Mouse (Mus musculus) forebrain, embryonic 13.5 days (tissue): Measurements from ENCODE around the gene Krtap14. TPM values are rescaled to one million over a fixed set of nuclear protein-coding genes. Genes with fewer than 3 reads are reported as not detected.
A peak's percentile ranks its signal among the peaks of the same experiment; 100 is the strongest.

Source experiments
- ATAC-seq: fragments of 200-750 bp; cut with Nextera tagmentation; 2 replicates; pipeline ENCODE4 v1.8.0; 2017
- H3K27ac ChIP-seq: fragments of 300-500 bp; sonication (generic); 2 replicates; pipeline ENCODE4 v1.5.1; 2015; ENCODE audit warnings: inconsistent platforms, mild to moderate bottlenecking, moderate library complexity
- H3K27me3 ChIP-seq: fragments of 300-500 bp; sonication (generic); 2 replicates; pipeline ENCODE4 v1.6.1; 2015; ENCODE audit warnings: mild to moderate bottlenecking, inconsistent platforms
- H3K36me3 ChIP-seq: fragments of 300-500 bp; sonication (generic); 2 replicates; pipeline ENCODE4 v1.6.1; 2015; ENCODE audit warnings: mild to moderate bottlenecking, inconsistent platforms; ENCODE audit not compliant: poor library complexity, severe bottlenecking
- H3K4me1 ChIP-seq: fragments of 300-500 bp; sonication (generic); 2 replicates; pipeline ENCODE4 v1.6.1; 2015; ENCODE audit warnings: inconsistent platforms
- H3K4me2 ChIP-seq: fragments of 300-500 bp; sonication (generic); 2 replicates; pipeline ENCODE4 v1.6.1; 2015; ENCODE audit warnings: inconsistent platforms, mild to moderate bottlenecking, moderate library complexity
- H3K4me3 ChIP-seq: fragments of 300-500 bp; sonication (generic); 2 replicates; pipeline ENCODE4 v1.5.1; 2015; ENCODE audit warnings: mild to moderate bottlenecking, inconsistent platforms
- H3K9ac ChIP-seq: fragments of 300-500 bp; sonication (generic); 2 replicates; pipeline ENCODE4 v1.6.1; 2015; ENCODE audit warnings: mild to moderate bottlenecking, inconsistent platforms
- H3K9me3 ChIP-seq: fragments of 300-500 bp; sonication (generic); replicated peaks from 2 replicates; pipeline ENCODE4 v1.6.1; 2016; ENCODE audit warnings: inconsistent platforms
- WGBS: fragments of 180-500 bp; shearing (Covaris S2); methylation state at CpG from one replicate; pipeline ENCODE4 v1.1.7; 2015; 5-methylcytosine and 5-hydroxymethylcytosine counted together
- polyA plus RNA-seq: library from polyadenylated mRNA; unstranded; fragments of >200 nt; fragmentation: Nextera tagmentation; extraction: Ambion mirVana; gene quantifications from 2 replicates; pipeline ENCODE4 v1.2.1, GENCODE M21; 2015

Gene Krtap14
- polyA plus RNA-seq: not detected in 2 replicates

GRCm38 (mm10) chr16:88826095-88826652 is at the start of gene Krtap14:
Krtap14 (minus strand) TSS chr16:88826145.
- Histone ChIP-seq H3K9ac (no peak within 1 kb of the TSS), H3K27ac (no peak within 1 kb of the TSS), H3K4me1 (no peaks in the 10 kb centered on the region), H3K4me2 (no peak within 1 kb of the TSS), H3K27me3 (no peaks in the 10 kb centered on the region), H3K4me3 (no peak within 1 kb of the TSS), H3K36me3 (no peaks in the 10 kb centered on the region), H3K9me3 (no peaks in the 10 kb centered on the region)
- 75% methylated on average over 9 of the region's 9 CpGs for WGBS
- ATAC-seq: peak; percentile 51

GRCm38 (mm10) chr16:88874169-88874568 is 48.2 kb upstream of the Krtap14 start, which contains the start of gene Krtap19-2:
Krtap19-2 (minus strand) TSS chr16:88874269.
- no peak within 1 kb of the TSS for H3K4me3 ChIP-seq
- no peak within 1 kb of the TSS for H3K4me2 ChIP-seq
- H3K36me3 ChIP-seq: no peaks in the 10 kb centered on the region
- H3K9me3 ChIP-seq: no peaks in the 10 kb centered on the region
- ATAC-seq: no peak
- no peaks in the 10 kb centered on the region for H3K4me1 ChIP-seq
- no peaks in the 10 kb centered on the region for H3K27me3 ChIP-seq
- H3K27ac ChIP-seq: no peak within 1 kb of the TSS
- 97% methylated on average over 3 of the region's 3 CpGs for WGBS
- H3K9ac ChIP-seq: no peak within 1 kb of the TSS

GRCm38 (mm10) chr16:88869311-88869710 is 43.4 kb upstream of the Krtap14 start, which contains the start of gene Krtap19-1:
Krtap19-1 (minus strand) TSS chr16:88869411.
- H3K36me3 ChIP-seq: no peaks in the 10 kb centered on the region
- H3K4me1 ChIP-seq: no peaks in the 10 kb centered on the region
- no peak within 1 kb of the TSS for H3K4me3 ChIP-seq
- H3K4me2 ChIP-seq: no peak within 1 kb of the TSS
- 88% methylated on average over 6 of the region's 6 CpGs for WGBS
- H3K9me3 ChIP-seq: no peaks in the 10 kb centered on the region
- no peak for ATAC-seq
- no peak within 1 kb of the TSS for H3K27ac ChIP-seq
- no peak within 1 kb of the TSS for H3K9ac ChIP-seq
- H3K27me3 ChIP-seq: no peaks in the 10 kb centered on the region

- Histone ChIP-seq H3K27me3 (no peaks in the 10 kb centered on the region), H3K4me1 (no peaks in the 10 kb centered on the region), H3K36me3 (no peaks in the 10 kb centered on the region), H3K9ac (no peak overlapping the region), H3K27ac (no peak overlapping the region), H3K4me2 (no peak overlapping the region), H3K9me3 (no peaks in the 10 kb centered on the region), H3K4me3 (no peak overlapping the region)
- ATAC-seq: no peak
- WGBS: 84% methylated on average over 4 of the region's 4 CpGs
Observed at GRCm38 (mm10) chr16:88864887-88865407, 39.0 kb upstream of the Krtap14 start.

GRCm38 (mm10) chr16:88851450-88851849 is 25.5 kb upstream of the Krtap14 start:
- no peak overlapping the region for H3K4me3 ChIP-seq
- no peak overlapping the region for H3K9ac ChIP-seq
- 11% methylated on average over 5 of the region's 5 CpGs for WGBS
- no peaks in the 10 kb centered on the region for H3K36me3 ChIP-seq
- 0 out of 2 replicates have a peak, but pooled peaks have one; percentile 45 for ATAC-seq
- H3K27ac ChIP-seq: no peak overlapping the region
- no peaks in the 10 kb centered on the region for H3K9me3 ChIP-seq
- no peaks in the 10 kb centered on the region for H3K27me3 ChIP-seq
- no peaks in the 10 kb centered on the region for H3K4me1 ChIP-seq
- H3K4me2 ChIP-seq: no peak overlapping the region

- 88% methylated on average over 4 of the region's 4 CpGs for WGBS
- Histone ChIP-seq H3K4me3 (no peak overlapping the region), H3K27me3 (no peaks in the 10 kb centered on the region), H3K27ac (no peak overlapping the region), H3K4me2 (no peak overlapping the region), H3K9me3 (no peaks in the 10 kb centered on the region), H3K9ac (no peak overlapping the region), H3K4me1 (no peaks in the 10 kb centered on the region), H3K36me3 (no peaks in the 10 kb centered on the region)
- no peak for ATAC-seq
Observed at GRCm38 (mm10) chr16:88848558-88848957, 22.6 kb upstream of the Krtap14 start.

- WGBS: 98% methylated on average over 1 of the region's 1 CpGs
- Histone ChIP-seq H3K9ac (no peak overlapping the region), H3K4me2 (no peak overlapping the region), H3K9me3 (no peaks in the 10 kb centered on the region), H3K4me1 (no peaks in the 10 kb centered on the region), H3K27ac (no peak overlapping the region), H3K27me3 (no peaks in the 10 kb centered on the region), H3K4me3 (no peak overlapping the region), H3K36me3 (no peaks in the 10 kb centered on the region)
- ATAC-seq: no peak
Observed at GRCm38 (mm10) chr16:88847363-88847762, 21.4 kb upstream of the Krtap14 start.

GRCm38 (mm10) chr16:88826978-88827377 is 1.0 kb upstream of the Krtap14 start:
- Histone ChIP-seq H3K9ac (no peak overlapping the region), H3K9me3 (no peaks in the 10 kb centered on the region), H3K27ac (no peak overlapping the region), H3K4me1 (no peaks in the 10 kb centered on the region), H3K4me3 (no peak overlapping the region), H3K27me3 (no peaks in the 10 kb centered on the region), H3K4me2 (no peak overlapping the region), H3K36me3 (no peaks in the 10 kb centered on the region)
- no peak for ATAC-seq
- 82% methylated on average over 3 of the region's 3 CpGs for WGBS

- 73% methylated on average over 3 of the region's 3 CpGs for WGBS
- ATAC-seq: no peak
Observed at GRCm38 (mm10) chr16:88823736-88824135, 2.2 kb downstream of the Krtap14 start.

GRCm38 (mm10) chr16:88820066-88820465 is 5.9 kb downstream of the Krtap14 start, which contains the start of gene Krtap15:
Krtap15 (plus strand) TSS chr16:88820215.
- Histone ChIP-seq H3K4me3 (no peak within 1 kb of the TSS), H3K27me3 (no peaks in the 10 kb centered on the region), H3K4me1 (no peaks in the 10 kb centered on the region), H3K9me3 (no peaks in the 10 kb centered on the region), H3K27ac (no peak within 1 kb of the TSS), H3K9ac (no peak within 1 kb of the TSS), H3K36me3 (no peaks in the 10 kb centered on the region), H3K4me2 (no peak within 1 kb of the TSS)
- ATAC-seq: no peak
- 83% methylated on average over 3 of the region's 3 CpGs for WGBS

More at GRCm38 (mm10) chr16:88823736-88824135, 2.2 kb downstream of the Krtap14 start:
- no peak overlapping the region for H3K9ac ChIP-seq
- no peaks in the 10 kb centered on the region for H3K4me1 ChIP-seq
- no peak overlapping the region for H3K4me2 ChIP-seq
- no peak overlapping the region for H3K27ac ChIP-seq
- H3K36me3 ChIP-seq: no peaks in the 10 kb centered on the region
- H3K27me3 ChIP-seq: no peaks in the 10 kb centered on the region
- no peaks in the 10 kb centered on the region for H3K9me3 ChIP-seq
- no peak overlapping the region for H3K4me3 ChIP-seq

GRCm38 (mm10) chr16:88811827-88812226 is 14.1 kb downstream of the Krtap14 start, which contains the start of gene Gm20741:
Gm20741 (minus strand) TSS chr16:88812220.
- H3K4me3 ChIP-seq: no peak within 1 kb of the TSS
- H3K4me1 ChIP-seq: no peaks in the 10 kb centered on the region
- no peaks in the 10 kb centered on the region for H3K36me3 ChIP-seq
- H3K27ac ChIP-seq: no peak within 1 kb of the TSS
- H3K9me3 ChIP-seq: no peaks in the 10 kb centered on the region
- no peak within 1 kb of the TSS for H3K4me2 ChIP-seq
- no peaks in the 10 kb centered on the region for H3K27me3 ChIP-seq
- no peak within 1 kb of the TSS for H3K9ac ChIP-seq
- WGBS: 80% methylated on average over 2 of the region's 2 CpGs
- no peak for ATAC-seq

GRCm38 (mm10) chr16:88786786-88787185 is 39.2 kb downstream of the Krtap14 start:
- 88% methylated on average over 2 of the region's 2 CpGs for WGBS
- no peak for ATAC-seq
- no peaks in the 10 kb centered on the region for H3K36me3 ChIP-seq

More at GRCm38 (mm10) chr16:88786786-88787185, 39.2 kb downstream of the Krtap14 start:
- Histone ChIP-seq H3K27me3 (no peaks in the 10 kb centered on the region), H3K9ac (no peak overlapping the region), H3K4me1 (no peaks in the 10 kb centered on the region), H3K4me3 (no peak overlapping the region), H3K9me3 (no peaks in the 10 kb centered on the region), H3K4me2 (no peak overlapping the region), H3K27ac (no peak overlapping the region)
